Mouse (Mus musculus): ENCODE results near the gene Ttc7. TPM values are rescaled to one million over a fixed set of nuclear protein-coding genes. Genes with fewer than 3 reads are reported as not detected.

Gene Ttc7
- polyA plus RNA-seq, 1 experiment, result not detected

DNA sequence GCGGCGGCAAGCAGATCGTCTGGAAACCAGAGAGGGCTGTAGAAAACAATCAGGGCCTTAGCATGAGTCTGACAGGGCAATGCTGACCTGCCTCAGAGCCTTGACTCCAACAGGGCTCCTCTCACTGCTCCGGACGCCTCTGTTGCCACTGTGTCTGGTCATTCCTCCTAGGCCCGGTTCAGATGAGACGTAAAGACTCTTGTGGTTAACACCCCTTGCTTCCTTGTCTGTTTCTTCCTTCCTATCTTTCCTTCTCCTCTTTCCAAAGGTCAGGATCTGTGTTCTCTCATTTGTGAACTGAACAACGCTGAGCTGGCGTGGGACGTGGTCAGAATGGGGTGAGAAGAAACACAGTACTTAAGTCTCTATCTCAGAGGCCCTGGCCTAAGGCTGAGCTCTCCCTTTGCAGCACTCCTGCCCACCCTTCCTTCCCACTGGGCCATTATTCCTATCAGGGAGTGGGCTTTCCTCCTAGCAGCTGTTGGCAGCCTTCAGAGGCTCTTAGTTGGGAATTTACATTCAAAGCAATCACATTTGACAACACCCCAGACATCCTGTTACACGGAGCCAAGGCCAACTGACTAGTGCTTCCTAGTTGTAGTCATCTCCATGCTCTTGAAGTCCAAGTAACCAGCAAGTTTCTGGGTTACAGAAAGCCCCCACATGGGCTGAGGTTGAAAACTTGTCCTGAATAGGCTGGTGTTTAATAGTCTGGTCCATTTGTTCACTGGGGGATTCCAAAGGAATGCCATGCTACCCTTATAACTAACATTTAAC is 18.4 kb upstream of the Ttc7 start:
- Histone ChIP-seq H3K4me1 (ENCODE audit: control insufficient read depth, insufficient read depth, low read length) (peaks cover 7% of the 10 kb centered on the region), H3K4me3 (ENCODE audit: insufficient read depth, low read depth, low read length) (no peak overlapping the region; the same call in 1 of the 2 replicates), H3K27ac (ENCODE audit: insufficient read depth, low read depth, low read length) (no peak overlapping the region)
- 86% methylated on average over 11 of the region's 11 CpGs for WGBS
- no peak for TF ChIP-seq CTCF (IDR thresholded peaks at IDR 0.05; ENCODE audit: insufficient read depth, low read depth, low read length)
- TF ChIP-seq POLR2A (IDR thresholded peaks at IDR 0.05; ENCODE audit: insufficient read depth, low read depth, low read length), result no peak

- WGBS, result 5% methylated on average over 28 of the region's 28 CpGs
Observed at GRCm38 (mm10) chr17:87264927-87265791, 17.5 kb upstream of the Ttc7 start.

DNA sequence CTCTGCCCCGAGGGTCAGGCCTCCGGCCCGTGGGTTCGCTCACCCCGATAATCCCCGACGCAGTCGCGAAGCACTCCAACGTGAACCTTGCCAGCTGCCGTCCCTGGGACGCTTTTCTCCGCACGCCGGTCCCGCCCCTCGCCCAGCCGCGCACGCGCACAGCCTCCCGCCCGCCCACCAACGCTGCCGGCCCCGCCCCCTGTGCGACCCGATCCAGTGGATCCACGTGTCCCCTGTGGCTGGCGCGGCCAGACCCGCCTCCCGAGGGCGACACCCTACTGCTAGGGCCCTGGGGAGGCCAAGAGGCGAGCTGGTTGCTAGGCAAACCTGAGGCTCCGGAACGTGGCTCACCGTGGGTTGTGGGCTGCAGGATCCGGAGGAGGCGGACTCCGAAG is 16.9 kb upstream of the Ttc7 start, which contains the start of gene Mcfd2:
TSS of gene Mcfd2 (minus strand) at position 144 of the 395 bp plus-strand sequence.
- no peak for TF ChIP-seq CTCF (IDR thresholded peaks at IDR 0.05; ENCODE audit: insufficient read depth, low read depth, low read length)
- peak; percentile 58 for TF ChIP-seq POLR2A (IDR thresholded peaks at IDR 0.05; ENCODE audit: insufficient read depth, low read depth, low read length)
- WGBS, result under 1% methylated on average over 41 of the region's 41 CpGs

More at GRCm38 (mm10) chr17:87264927-87265791, 17.5 kb upstream of the Ttc7 start:
- H3K4me1 ChIP-seq (ENCODE audit: control insufficient read depth, insufficient read depth, low read length), result peaks cover 7% of the 10 kb centered on the region
- no peak for TF ChIP-seq POLR2A (IDR thresholded peaks at IDR 0.05; ENCODE audit: insufficient read depth, low read depth, low read length)
- TF ChIP-seq CTCF (IDR thresholded peaks at IDR 0.05; ENCODE audit: insufficient read depth, low read depth, low read length), result no peak
- H3K27ac ChIP-seq (ENCODE audit: insufficient read depth, low read depth, low read length), result peak overlapping the region; percentile 57
- peak overlapping the region; percentile 76 for H3K4me3 ChIP-seq (ENCODE audit: insufficient read depth, low read depth, low read length)

GRCm38 (mm10) chr17:87269454-87269853 is 13.2 kb upstream of the Ttc7 start:
- no peak overlapping the region for H3K27ac ChIP-seq (ENCODE audit: insufficient read depth, low read depth, low read length)
- WGBS, result 42% methylated on average over 6 of the region's 6 CpGs
- TF ChIP-seq CTCF (IDR thresholded peaks at IDR 0.05; ENCODE audit: insufficient read depth, low read depth, low read length) (no peak), POLR2A (IDR thresholded peaks at IDR 0.05; ENCODE audit: insufficient read depth, low read depth, low read length) (no peak)

More for the DNA sequence above, 16.9 kb upstream of the Ttc7 start, which contains the start of gene Mcfd2:
- Histone ChIP-seq H3K4me3 (ENCODE audit: insufficient read depth, low read depth, low read length) (peak within 1 kb of the TSS; percentile 76), H3K27ac (ENCODE audit: insufficient read depth, low read depth, low read length) (peak within 1 kb of the TSS; percentile 57), H3K4me1 (ENCODE audit: control insufficient read depth, insufficient read depth, low read length) (peaks cover 7% of the 10 kb centered on the region)

GRCm38 (mm10) chr17:87275363-87276341 is 7.0 kb upstream of the Ttc7 start:
- TF ChIP-seq POLR2A (IDR thresholded peaks at IDR 0.05; ENCODE audit: insufficient read depth, low read depth, low read length) (no peak), CTCF (IDR thresholded peaks at IDR 0.05; ENCODE audit: insufficient read depth, low read depth, low read length) (no peak)
- H3K4me1 ChIP-seq (ENCODE audit: control insufficient read depth, insufficient read depth, low read length), result peaks cover 3% of the 10 kb centered on the region; the same call in 1 of the 2 replicates
- no peak overlapping the region for H3K27ac ChIP-seq (ENCODE audit: insufficient read depth, low read depth, low read length)
- no peak overlapping the region for H3K4me3 ChIP-seq (ENCODE audit: insufficient read depth, low read depth, low read length)
- WGBS, result 42% methylated on average over 15 of the region's 15 CpGs

More at GRCm38 (mm10) chr17:87269454-87269853, 13.2 kb upstream of the Ttc7 start:
- no peak overlapping the region for H3K4me3 ChIP-seq (ENCODE audit: insufficient read depth, low read depth, low read length)
- no peaks in the 10 kb centered on the region for H3K4me1 ChIP-seq (ENCODE audit: control insufficient read depth, insufficient read depth, low read length)

- TF ChIP-seq CTCF (IDR thresholded peaks at IDR 0.05; ENCODE audit: insufficient read depth, low read depth, low read length) (no peak), POLR2A (IDR thresholded peaks at IDR 0.05; ENCODE audit: insufficient read depth, low read depth, low read length) (no peak)
- Histone ChIP-seq H3K4me3 (ENCODE audit: insufficient read depth, low read depth, low read length) (peak overlapping the region; percentile 75), H3K27ac (ENCODE audit: insufficient read depth, low read depth, low read length) (peak overlapping the region; percentile 36; the same call in 1 of the 2 replicates), H3K4me1 (ENCODE audit: control insufficient read depth, insufficient read depth, low read length) (peaks cover 28% of the 10 kb centered on the region)
- under 1% methylated on average over 44 of the region's 44 CpGs for WGBS
Observed at GRCm38 (mm10) chr17:87282007-87282705, 530 bp upstream of the Ttc7 start.

- TF ChIP-seq POLR2A (IDR thresholded peaks at IDR 0.05; ENCODE audit: insufficient read depth, low read depth, low read length), result no peak
- no peak for TF ChIP-seq CTCF (IDR thresholded peaks at IDR 0.05; ENCODE audit: insufficient read depth, low read depth, low read length)
- Histone ChIP-seq H3K4me3 (ENCODE audit: insufficient read depth, low read depth, low read length) (peak overlapping the region; percentile 75), H3K4me1 (ENCODE audit: control insufficient read depth, insufficient read depth, low read length) (peaks cover 33% of the 10 kb centered on the region), H3K27ac (ENCODE audit: insufficient read depth, low read depth, low read length) (0 out of 2 replicates have a peak overlapping the region, but pooled peaks have one; percentile 16)
- whole genome bisulfite sequencing, result under 1% methylated on average over 56 of the region's 56 CpGs
Observed at GRCm38 (mm10) chr17:87283055-87283754, 519 bp downstream of the Ttc7 start.

Measured in olfactory bulb, adult 2 months (tissue).